Mouse (Mus musculus): ENCODE measurements at regions not wholly inside any gene's neighbourhood (a gene's known extent, or its start where the extent isn't known, plus 50 kb on each side); places are given as distances from the start of the nearest gene placed in this dataset.

DNA sequence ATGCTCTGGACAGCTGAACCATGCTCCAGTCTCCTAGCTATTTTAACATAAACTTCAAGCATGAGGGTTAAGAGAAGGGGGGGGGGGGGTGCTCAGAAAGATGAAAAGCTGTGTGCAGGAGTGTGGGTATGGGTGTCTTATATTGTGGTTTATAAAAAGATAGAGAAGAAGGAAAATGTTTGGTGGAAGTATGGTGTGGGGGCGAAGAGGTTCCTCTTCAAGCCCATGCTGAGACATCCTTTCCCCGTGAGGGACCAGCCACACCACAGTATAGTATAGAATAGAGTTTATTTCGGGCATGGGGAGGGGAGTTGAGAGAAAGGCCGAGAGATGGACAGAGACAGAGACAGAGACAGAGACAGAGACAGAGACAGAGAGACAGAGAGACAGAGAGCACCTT is 97.2 kb upstream of the Slit3 start:
- no peak overlapping the region for H3K4me3 ChIP-seq (replicated peaks; ENCODE audit: low read length)
- TF ChIP-seq CTCF (conservative IDR thresholded peaks at IDR 0.05; ENCODE audit: low read length) = no peak
- TF ChIP-seq POU5F1 (IDR thresholded peaks at IDR 0.05; ENCODE audit: borderline replicate concordance, low read length) = no peak
- TF ChIP-seq NANOG (IDR thresholded peaks at IDR 0.05; ENCODE audit: borderline replicate concordance, low read length) = no peak
- H3K27me3 ChIP-seq (ENCODE audit: insufficient read depth, low read length) = no peaks in the 10 kb centered on the region
- H3K36me3 ChIP-seq (ENCODE audit: insufficient read depth, low read length) = no peaks in the 10 kb centered on the region
- H3K4me1 ChIP-seq (replicated peaks; ENCODE audit: low read depth, low read length) = no peaks in the 10 kb centered on the region
- no peaks in the 10 kb centered on the region for H3K9me3 ChIP-seq (ENCODE audit: low read length)

DNA sequence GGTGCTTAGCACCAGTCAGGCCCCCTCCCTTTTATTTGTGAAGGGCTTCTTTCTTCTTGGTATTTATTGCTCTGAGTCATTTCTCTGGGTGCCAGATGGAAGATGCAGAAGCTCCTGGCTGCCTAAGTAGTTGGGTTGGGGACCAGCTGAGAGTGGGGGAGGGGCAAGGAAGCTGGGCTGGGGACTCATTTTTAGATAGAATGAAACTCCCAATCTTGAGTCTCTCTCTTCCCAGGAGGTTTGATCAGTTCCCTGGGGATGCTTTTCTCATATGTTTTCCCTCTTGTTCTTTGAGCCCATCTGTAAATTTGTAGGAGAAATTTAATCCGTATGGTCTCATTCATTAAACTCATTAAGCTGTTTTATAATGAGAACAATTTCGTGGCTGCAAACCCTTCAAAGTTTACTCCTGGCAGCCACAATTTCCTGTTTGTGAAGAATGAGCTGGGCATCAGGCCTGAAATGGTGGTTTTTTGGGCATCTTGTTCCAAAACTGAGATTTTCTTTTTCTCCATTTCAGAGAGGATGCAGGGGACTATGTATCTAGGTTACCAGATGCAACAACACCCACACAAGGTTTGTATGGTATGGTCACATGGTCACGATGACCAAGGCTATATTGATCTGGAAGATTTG is 98.9 kb upstream of the Slit3 start:
- no peaks in the 10 kb centered on the region for H3K27me3 ChIP-seq (ENCODE audit: insufficient read depth, low read length)
- TF ChIP-seq POU5F1 (IDR thresholded peaks at IDR 0.05; ENCODE audit: borderline replicate concordance, low read length) (no peak), NANOG (IDR thresholded peaks at IDR 0.05; ENCODE audit: borderline replicate concordance, low read length) (no peak), CTCF (conservative IDR thresholded peaks at IDR 0.05; ENCODE audit: low read length) (no peak)
- no peaks in the 10 kb centered on the region for H3K36me3 ChIP-seq (ENCODE audit: insufficient read depth, low read length)
- H3K9me3 ChIP-seq (ENCODE audit: low read length) = no peaks in the 10 kb centered on the region
- no peak overlapping the region for H3K4me3 ChIP-seq (replicated peaks; ENCODE audit: low read length)
- no peaks in the 10 kb centered on the region for H3K4me1 ChIP-seq (replicated peaks; ENCODE audit: low read depth, low read length)

DNA sequence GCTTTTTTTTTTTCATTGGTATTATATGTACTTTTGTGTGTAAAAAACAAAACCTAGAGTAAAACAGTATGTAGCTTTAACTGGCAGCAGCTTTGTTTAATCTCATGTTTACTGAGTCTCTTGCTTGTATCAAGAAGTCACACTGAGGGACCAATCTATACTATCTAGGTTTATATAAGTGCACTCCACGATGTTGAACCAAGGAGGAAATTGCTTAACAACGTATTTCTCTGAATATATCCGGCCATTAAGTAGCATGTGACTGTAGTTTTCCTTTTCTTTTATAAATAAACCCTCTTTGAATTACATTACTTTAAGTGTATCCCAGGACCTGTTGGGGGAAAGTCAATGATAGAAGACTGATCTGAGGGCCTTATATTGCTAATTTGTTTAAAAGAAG is 104.0 kb upstream of the Slit3 start:
- Histone ChIP-seq H3K36me3 (ENCODE audit: insufficient read depth, low read length) (no peaks in the 10 kb centered on the region), H3K27me3 (ENCODE audit: insufficient read depth, low read length) (no peaks in the 10 kb centered on the region), H3K4me1 (replicated peaks; ENCODE audit: low read depth, low read length) (no peaks in the 10 kb centered on the region), H3K4me3 (replicated peaks; ENCODE audit: low read length) (no peak overlapping the region), H3K9me3 (ENCODE audit: low read length) (no peaks in the 10 kb centered on the region)
- TF ChIP-seq NANOG (IDR thresholded peaks at IDR 0.05; ENCODE audit: borderline replicate concordance, low read length) (no peak), POU5F1 (IDR thresholded peaks at IDR 0.05; ENCODE audit: borderline replicate concordance, low read length) (no peak), CTCF (conservative IDR thresholded peaks at IDR 0.05; ENCODE audit: low read length) (no peak)

DNA sequence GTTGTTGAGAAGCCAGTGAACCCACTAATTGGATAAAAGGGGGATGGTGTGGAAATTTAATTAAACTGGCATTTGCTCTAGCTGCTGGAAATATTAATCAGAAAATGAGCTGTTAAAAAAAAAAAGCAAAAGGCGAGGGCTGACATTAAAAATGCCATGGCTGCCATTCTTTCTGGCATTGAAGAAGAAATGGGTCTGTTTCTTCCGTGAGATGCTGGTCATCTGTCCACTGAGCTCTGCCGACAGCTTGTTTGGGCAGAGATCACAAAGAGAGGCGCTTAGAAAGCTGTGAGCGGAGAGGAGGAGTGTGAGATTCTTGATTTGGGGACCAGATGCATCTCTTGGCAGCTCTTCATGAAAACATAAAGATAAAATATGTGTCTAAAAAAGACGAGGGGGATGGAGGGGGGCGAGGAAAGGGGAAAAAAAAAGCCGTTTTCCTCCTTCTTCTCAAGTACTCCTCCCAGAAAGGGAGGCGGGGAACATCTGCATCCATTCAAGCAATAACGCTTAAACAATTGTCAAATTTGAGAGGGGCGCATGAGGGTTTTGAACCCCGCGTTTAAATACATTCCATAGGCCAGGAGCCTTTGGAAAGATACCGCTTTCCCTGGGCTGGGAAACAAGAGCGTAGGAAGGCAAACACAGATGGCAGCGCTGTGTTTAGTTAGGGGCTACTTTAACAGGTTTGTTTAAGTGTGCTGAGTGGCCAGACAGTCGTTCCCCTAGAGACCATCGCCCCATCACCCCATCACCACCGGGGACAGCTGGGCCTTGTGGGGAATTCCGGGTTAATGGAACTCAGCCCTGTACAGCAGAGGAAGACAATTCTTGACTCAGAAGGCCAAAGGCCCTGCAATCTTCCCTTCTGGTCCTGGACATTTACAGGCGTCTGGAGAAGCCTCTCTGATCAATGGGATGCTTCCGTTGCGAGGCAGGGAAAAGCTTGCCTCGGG is 109.2 kb upstream of the Slit3 start:
- TF ChIP-seq POU5F1 (IDR thresholded peaks at IDR 0.05; ENCODE audit: borderline replicate concordance, low read length) = no peak
- no peak for TF ChIP-seq CTCF (conservative IDR thresholded peaks at IDR 0.05; ENCODE audit: low read length)
- TF ChIP-seq NANOG (IDR thresholded peaks at IDR 0.05; ENCODE audit: borderline replicate concordance, low read length) = no peak
- Histone ChIP-seq H3K4me3 (replicated peaks; ENCODE audit: low read length) (no peak overlapping the region), H3K4me1 (replicated peaks; ENCODE audit: low read depth, low read length) (peaks cover 11% of the 10 kb centered on the region), H3K36me3 (ENCODE audit: insufficient read depth, low read length) (no peaks in the 10 kb centered on the region), H3K9me3 (ENCODE audit: low read length) (no peaks in the 10 kb centered on the region), H3K27me3 (ENCODE audit: insufficient read depth, low read length) (peaks cover 13% of the 10 kb centered on the region)

DNA sequence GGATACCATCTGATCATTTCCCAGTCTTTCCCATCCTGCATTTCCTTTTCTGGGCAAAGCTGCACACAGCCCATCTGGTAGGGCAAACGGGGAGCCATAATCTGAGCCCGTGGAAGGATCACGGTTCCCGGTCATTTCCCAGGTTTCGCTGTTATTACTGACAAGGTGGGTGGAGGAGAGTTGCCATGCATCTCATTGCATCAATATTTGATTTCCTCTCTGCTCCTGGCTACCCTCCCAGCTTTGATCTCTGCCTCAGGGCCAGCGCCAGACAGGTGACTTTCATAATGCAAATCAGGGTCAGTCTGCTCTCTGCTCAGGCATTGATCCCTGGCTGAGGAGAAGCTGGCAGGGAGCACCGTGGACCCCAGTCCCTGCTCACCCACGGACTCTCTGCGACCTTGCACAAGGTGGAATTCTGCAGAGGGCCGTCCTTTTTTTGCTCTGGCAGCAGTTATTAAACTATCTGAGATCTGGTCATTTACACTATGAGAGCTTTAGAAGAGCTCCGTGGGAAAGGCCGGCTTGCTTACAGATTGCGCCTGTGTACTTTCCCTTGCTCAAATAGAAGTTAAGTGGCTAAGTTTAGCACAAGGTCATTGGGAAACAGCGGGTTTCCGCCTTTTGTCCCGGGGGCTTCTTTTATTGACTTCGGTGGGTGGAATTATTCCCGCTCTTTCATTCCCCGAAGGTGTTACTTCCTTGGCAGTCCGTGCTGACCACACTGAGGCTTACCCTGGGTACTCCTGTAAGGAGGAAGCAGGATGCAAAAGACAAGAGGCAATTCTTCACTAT is 114.1 kb upstream of the Slit3 start:
- TF ChIP-seq CTCF (conservative IDR thresholded peaks at IDR 0.05; ENCODE audit: low read length) = no peak
- no peak for TF ChIP-seq NANOG (IDR thresholded peaks at IDR 0.05; ENCODE audit: borderline replicate concordance, low read length)
- no peak for TF ChIP-seq POU5F1 (IDR thresholded peaks at IDR 0.05; ENCODE audit: borderline replicate concordance, low read length)
- no peaks in the 10 kb centered on the region for H3K9me3 ChIP-seq (ENCODE audit: low read length)
- peaks cover 40% of the 10 kb centered on the region for H3K4me1 ChIP-seq (replicated peaks; ENCODE audit: low read depth, low read length)
- H3K27me3 ChIP-seq (ENCODE audit: insufficient read depth, low read length) = peaks cover 15% of the 10 kb centered on the region
- H3K4me3 ChIP-seq (replicated peaks; ENCODE audit: low read length) = peak overlapping the region; percentile 45; the same call in 1 of the 2 replicates
- no peaks in the 10 kb centered on the region for H3K36me3 ChIP-seq (ENCODE audit: insufficient read depth, low read length)

DNA sequence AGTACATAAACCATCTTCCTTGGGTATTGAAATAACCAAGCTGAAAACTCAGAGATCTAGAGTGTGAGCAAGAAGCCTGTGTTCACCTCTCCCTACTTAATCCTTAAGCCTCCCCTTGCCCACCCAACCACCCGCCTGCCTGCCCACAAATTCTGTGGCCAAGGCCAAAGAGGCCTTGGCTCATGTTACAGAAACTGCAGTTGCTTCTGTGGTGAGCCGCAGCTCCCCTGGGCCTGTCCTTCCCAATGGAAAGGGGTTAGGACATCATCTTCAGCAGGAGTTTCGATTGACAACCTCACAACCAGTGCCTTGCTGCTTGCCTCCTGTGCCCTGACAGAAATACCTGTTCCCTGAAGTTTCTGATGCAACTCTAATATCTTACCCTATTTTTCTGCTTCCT is 115.9 kb upstream of the Slit3 start:
- TF ChIP-seq NANOG (IDR thresholded peaks at IDR 0.05; ENCODE audit: borderline replicate concordance, low read length) (no peak), POU5F1 (IDR thresholded peaks at IDR 0.05; ENCODE audit: borderline replicate concordance, low read length) (no peak), CTCF (conservative IDR thresholded peaks at IDR 0.05; ENCODE audit: low read length) (no peak)
- H3K27me3 ChIP-seq (ENCODE audit: insufficient read depth, low read length) = peaks cover 15% of the 10 kb centered on the region
- H3K4me1 ChIP-seq (replicated peaks; ENCODE audit: low read depth, low read length) = peaks cover 40% of the 10 kb centered on the region
- H3K9me3 ChIP-seq (ENCODE audit: low read length) = no peaks in the 10 kb centered on the region
- H3K4me3 ChIP-seq (replicated peaks; ENCODE audit: low read length) = no peak overlapping the region
- no peaks in the 10 kb centered on the region for H3K36me3 ChIP-seq (ENCODE audit: insufficient read depth, low read length)

DNA sequence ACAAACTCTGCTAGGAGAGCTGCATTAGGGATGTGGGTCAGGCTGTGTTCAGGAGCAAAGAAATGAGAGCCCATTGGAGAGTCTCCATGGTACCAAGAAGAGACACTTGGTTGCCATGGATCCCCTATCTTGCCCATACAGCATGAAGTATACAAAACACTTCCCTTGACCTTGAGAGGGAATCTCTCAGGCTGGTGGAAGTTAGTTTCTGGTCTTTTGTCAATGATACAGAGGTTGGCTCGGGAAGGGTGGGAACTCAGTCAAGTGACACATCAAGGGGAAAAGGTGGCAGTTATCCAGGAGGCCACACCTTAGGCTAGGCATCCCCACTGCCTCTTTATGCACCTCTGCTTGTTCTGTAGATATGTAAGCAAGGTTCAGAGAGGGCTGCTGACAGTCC is 116.6 kb upstream of the Slit3 start:
- Histone ChIP-seq H3K36me3 (ENCODE audit: insufficient read depth, low read length) (no peaks in the 10 kb centered on the region), H3K4me3 (replicated peaks; ENCODE audit: low read length) (no peak overlapping the region), H3K4me1 (replicated peaks; ENCODE audit: low read depth, low read length) (peaks cover 40% of the 10 kb centered on the region), H3K27me3 (ENCODE audit: insufficient read depth, low read length) (peaks cover 15% of the 10 kb centered on the region), H3K9me3 (ENCODE audit: low read length) (no peaks in the 10 kb centered on the region)
- TF ChIP-seq NANOG (IDR thresholded peaks at IDR 0.05; ENCODE audit: borderline replicate concordance, low read length) (no peak), POU5F1 (IDR thresholded peaks at IDR 0.05; ENCODE audit: borderline replicate concordance, low read length) (no peak), CTCF (conservative IDR thresholded peaks at IDR 0.05; ENCODE audit: low read length) (no peak)

DNA sequence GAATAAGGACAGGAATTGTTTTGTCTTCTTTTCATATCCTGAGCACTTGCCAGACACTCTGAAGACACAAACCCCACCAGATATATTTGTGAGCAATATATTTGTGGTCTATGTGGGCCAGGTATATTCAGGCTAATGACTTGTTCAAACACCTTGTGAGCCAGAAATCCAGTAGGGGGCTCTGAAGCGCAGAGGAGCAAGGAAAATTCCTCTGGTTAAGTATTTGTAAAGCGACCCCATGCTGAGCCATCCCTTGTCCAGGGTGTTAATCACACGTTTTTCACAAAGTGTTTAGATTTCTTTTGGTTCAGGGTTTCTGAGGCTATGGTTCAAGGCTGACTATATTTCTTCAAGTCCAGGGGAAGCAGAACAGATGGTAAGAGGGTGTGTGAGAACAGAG is 117.1 kb upstream of the Slit3 start:
- Histone ChIP-seq H3K4me1 (replicated peaks; ENCODE audit: low read depth, low read length) (peaks cover 40% of the 10 kb centered on the region), H3K36me3 (ENCODE audit: insufficient read depth, low read length) (no peaks in the 10 kb centered on the region)

More for the DNA sequence above, 117.1 kb upstream of the Slit3 start:
- Histone ChIP-seq H3K27me3 (ENCODE audit: insufficient read depth, low read length) (peaks cover 15% of the 10 kb centered on the region), H3K9me3 (ENCODE audit: low read length) (no peaks in the 10 kb centered on the region), H3K4me3 (replicated peaks; ENCODE audit: low read length) (no peak overlapping the region)
- TF ChIP-seq POU5F1 (IDR thresholded peaks at IDR 0.05; ENCODE audit: borderline replicate concordance, low read length) (no peak), CTCF (conservative IDR thresholded peaks at IDR 0.05; ENCODE audit: low read length) (no peak; the same call in 1 of the 2 replicates), NANOG (IDR thresholded peaks at IDR 0.05; ENCODE audit: borderline replicate concordance, low read length) (no peak)
